Mouse (Mus musculus): ENCODE data around the gene Gm42906. TPM values are rescaled to one million over a fixed set of nuclear protein-coding genes. Genes with fewer than 3 reads are reported as not detected.

The Gm42906 gene
- polyA plus RNA-seq, 1 experiment from 2014 or later, result not detected

GRCm38 (mm10) chr5:151037871-151038270 lies 390.1 kb downstream of the Gm42906 start:
- no peak overlapping the region for H3K27ac ChIP-seq (ENCODE audit: low read depth)
- ATAC-seq (ENCODE audit: insufficient read depth), result no peak
- H3K9me3 ChIP-seq (ENCODE audit: low read depth, low read length), result no peaks in the 10 kb centered on the region
- DNase-seq, result no peak
- H3K4me2 ChIP-seq, result no peak overlapping the region
- 85% methylated on average over 7 of the region's 7 CpGs for WGBS
- no peak overlapping the region for H3K4me3 ChIP-seq (ENCODE audit: low read depth, low read length)
- no peaks in the 10 kb centered on the region for H3K27me3 ChIP-seq (ENCODE audit: insufficient read depth, low read length)
- peaks cover 47% of the 10 kb centered on the region for H3K36me3 ChIP-seq (ENCODE audit: insufficient read depth)
- TF ChIP-seq CTCF (IDR thresholded peaks at IDR 0.05; ENCODE audit: low read depth), result no peak
- H3K9ac ChIP-seq, result no peak overlapping the region
- no peaks in the 10 kb centered on the region for H3K4me1 ChIP-seq (ENCODE audit: insufficient read depth)

GRCm38 (mm10) chr5:151034715-151035512 lies 393.0 kb downstream of the Gm42906 start:
- H3K36me3 ChIP-seq (ENCODE audit: insufficient read depth), result peaks cover 19% of the 10 kb centered on the region; the same call in 1 of the 2 replicates
- H3K9me3 ChIP-seq (ENCODE audit: low read depth, low read length), result no peaks in the 10 kb centered on the region
- no peaks in the 10 kb centered on the region for H3K27me3 ChIP-seq (ENCODE audit: insufficient read depth, low read length)
- no peak overlapping the region; the same call in 1 of the 2 replicates for H3K27ac ChIP-seq (ENCODE audit: low read depth)
- WGBS, result 52% methylated on average over 9 of the region's 9 CpGs
- ATAC-seq (ENCODE audit: insufficient read depth) (no peak), DNase-seq (no peak)
- H3K4me2 ChIP-seq, result no peak overlapping the region
- no peak for TF ChIP-seq CTCF (IDR thresholded peaks at IDR 0.05; ENCODE audit: low read depth)
- no peaks in the 10 kb centered on the region for H3K4me1 ChIP-seq (ENCODE audit: insufficient read depth)
- H3K4me3 ChIP-seq (ENCODE audit: low read depth, low read length), result no peak overlapping the region
- no peak overlapping the region for H3K9ac ChIP-seq

- no peak for TF ChIP-seq CTCF (IDR thresholded peaks at IDR 0.05; ENCODE audit: low read depth)
- H3K4me3 ChIP-seq (ENCODE audit: low read depth, low read length), result no peak overlapping the region
- no peaks in the 10 kb centered on the region for H3K27me3 ChIP-seq (ENCODE audit: insufficient read depth, low read length)
- H3K4me1 ChIP-seq (ENCODE audit: insufficient read depth), result 0 out of 2 replicates have a peak, but pooled peaks cover under 1% of the 10 kb centered on the region
- no peaks in the 10 kb centered on the region for H3K9me3 ChIP-seq (ENCODE audit: low read depth, low read length)
- DNase-seq, result no peak
- no peak overlapping the region for H3K4me2 ChIP-seq
- H3K27ac ChIP-seq (ENCODE audit: low read depth), result no peak overlapping the region
- WGBS, result 64% methylated on average over 6 of the region's 6 CpGs
- H3K36me3 ChIP-seq (ENCODE audit: insufficient read depth), result no peaks in the 10 kb centered on the region
- ATAC-seq (ENCODE audit: insufficient read depth), result no peak
- H3K9ac ChIP-seq, result no peak overlapping the region
Observed at GRCm38 (mm10) chr5:151028906-151029305, 399.1 kb downstream of the Gm42906 start.

- Histone ChIP-seq H3K4me3 (ENCODE audit: low read depth, low read length) (no peak overlapping the region), H3K27ac (ENCODE audit: low read depth) (no peak overlapping the region), H3K27me3 (ENCODE audit: insufficient read depth, low read length) (no peaks in the 10 kb centered on the region), H3K36me3 (ENCODE audit: insufficient read depth) (no peaks in the 10 kb centered on the region), H3K9me3 (ENCODE audit: low read depth, low read length) (no peaks in the 10 kb centered on the region), H3K4me1 (ENCODE audit: insufficient read depth) (peaks cover 6% of the 10 kb centered on the region; the same call in 1 of the 2 replicates), H3K9ac (no peak overlapping the region), H3K4me2 (no peak overlapping the region)
- no peak for TF ChIP-seq CTCF (IDR thresholded peaks at IDR 0.05; ENCODE audit: low read depth)
- 0 out of 2 replicates have a peak, but pooled peaks have one; percentile 28 for ATAC-seq (ENCODE audit: insufficient read depth)
- 43% methylated on average over 7 of the region's 7 CpGs for WGBS
- DNase-seq, result peak; percentile 55
Observed at GRCm38 (mm10) chr5:151027171-151027570, 400.8 kb downstream of the Gm42906 start.

GRCm38 (mm10) chr5:151026069-151026468 lies 401.9 kb downstream of the Gm42906 start:
- Histone ChIP-seq H3K9me3 (ENCODE audit: low read depth, low read length) (no peaks in the 10 kb centered on the region), H3K27me3 (ENCODE audit: insufficient read depth, low read length) (no peaks in the 10 kb centered on the region), H3K36me3 (ENCODE audit: insufficient read depth) (no peaks in the 10 kb centered on the region), H3K27ac (ENCODE audit: low read depth) (no peak overlapping the region), H3K4me3 (ENCODE audit: low read depth, low read length) (no peak overlapping the region), H3K9ac (no peak overlapping the region), H3K4me1 (ENCODE audit: insufficient read depth) (peaks cover 6% of the 10 kb centered on the region; the same call in 1 of the 2 replicates), H3K4me2 (no peak overlapping the region)
- WGBS, result 75% methylated on average over 4 of the region's 4 CpGs
- ATAC-seq (ENCODE audit: insufficient read depth), result no peak
- no peak for TF ChIP-seq CTCF (IDR thresholded peaks at IDR 0.05; ENCODE audit: low read depth)
- no peak for DNase-seq

GRCm38 (mm10) chr5:151024483-151024882 lies 403.5 kb downstream of the Gm42906 start:
- no peaks in the 10 kb centered on the region for H3K27me3 ChIP-seq (ENCODE audit: insufficient read depth, low read length)
- TF ChIP-seq CTCF (IDR thresholded peaks at IDR 0.05; ENCODE audit: low read depth), result no peak
- no peak for DNase-seq
- H3K36me3 ChIP-seq (ENCODE audit: insufficient read depth), result no peaks in the 10 kb centered on the region
- no peaks in the 10 kb centered on the region for H3K9me3 ChIP-seq (ENCODE audit: low read depth, low read length)
- peaks cover 9% of the 10 kb centered on the region; the same call in 1 of the 2 replicates for H3K4me1 ChIP-seq (ENCODE audit: insufficient read depth)
- no peak for ATAC-seq (ENCODE audit: insufficient read depth)
- no peak overlapping the region for H3K9ac ChIP-seq
- no peak overlapping the region for H3K27ac ChIP-seq (ENCODE audit: low read depth)
- H3K4me2 ChIP-seq, result no peak overlapping the region
- no peak overlapping the region for H3K4me3 ChIP-seq (ENCODE audit: low read depth, low read length)
- WGBS, result 72% methylated on average over 2 of the region's 2 CpGs

- WGBS, result 9% methylated on average over 8 of the region's 8 CpGs
- no peaks in the 10 kb centered on the region for H3K9me3 ChIP-seq (ENCODE audit: low read depth, low read length)
- H3K4me1 ChIP-seq (ENCODE audit: insufficient read depth), result peaks cover 9% of the 10 kb centered on the region; the same call in 1 of the 2 replicates
- H3K27ac ChIP-seq (ENCODE audit: low read depth), result peak overlapping the region; percentile 43; the same call in 1 of the 2 replicates
- H3K36me3 ChIP-seq (ENCODE audit: insufficient read depth), result no peaks in the 10 kb centered on the region
- TF ChIP-seq CTCF (IDR thresholded peaks at IDR 0.05; ENCODE audit: low read depth), result no peak
- DNase-seq, result peak; percentile 69
- H3K27me3 ChIP-seq (ENCODE audit: insufficient read depth, low read length), result no peaks in the 10 kb centered on the region
- peak overlapping the region; percentile 37 for H3K4me2 ChIP-seq
- H3K9ac ChIP-seq, result peak overlapping the region; percentile 9; the same call in 1 of the 2 replicates
- H3K4me3 ChIP-seq (ENCODE audit: low read depth, low read length), result no peak overlapping the region
- ATAC-seq (ENCODE audit: insufficient read depth), result peak; percentile 40
Observed at GRCm38 (mm10) chr5:151023461-151023860, 404.5 kb downstream of the Gm42906 start.

Measured in lung, embryonic 14.5 days (tissue).